Mouse (Mus musculus) ES-Bruce4 (cell line): ENCODE results near the gene 3110009E18Rik.

Source experiments
- CTCF ChIP-seq: IDR thresholded peaks from one replicate; pipeline ENCODE4 v1.8.1; 2011; ENCODE audit warnings: low read depth, low read length
- EP300 ChIP-seq: IDR thresholded peaks from 2 replicates; pipeline ENCODE4 v1.6.1; 2011; ENCODE audit warnings: low read depth, low read length; ENCODE audit not compliant: insufficient read depth
- POLR2A ChIP-seq: IDR thresholded peaks from one replicate; pipeline ENCODE4 v1.8.1; 2011; ENCODE audit warnings: low read length; ENCODE audit not compliant: insufficient read depth

DNA sequence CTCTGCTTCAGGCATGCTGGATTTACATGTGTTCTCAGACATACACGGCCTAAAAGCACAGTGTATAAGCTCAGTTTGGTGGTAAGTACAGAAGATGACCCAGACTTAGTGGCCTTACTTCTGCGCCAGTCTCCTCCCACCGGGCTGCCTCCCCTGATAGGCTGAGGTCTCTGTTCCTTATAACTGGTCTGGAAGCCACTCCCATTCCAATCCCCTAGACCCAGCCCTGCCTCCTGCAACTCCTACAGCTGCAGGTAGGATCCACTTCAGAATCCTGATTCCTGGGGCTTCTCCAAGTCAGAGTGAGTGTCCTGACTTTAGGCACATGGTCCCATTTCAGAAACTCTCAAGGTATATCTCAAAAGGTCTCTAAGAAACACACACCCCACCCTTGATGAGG is 35.3 kb upstream of the 3110009E18Rik start:
- TF ChIP-seq POLR2A (peak; percentile 6), CTCF (no peak), EP300 (no peak)
